Mouse (Mus musculus) limb, embryonic 14.5 days (tissue): ENCODE measurements around the gene Fhod1. TPM values are rescaled to one million over a fixed set of nuclear protein-coding genes. Genes with fewer than 3 reads are reported as not detected.
A peak's percentile ranks its signal among the peaks of the same experiment; 100 is the strongest.
"Not testable (repeated sequence)": the region's sequence is repeated elsewhere in the genome, so short reads cannot be mapped to it uniquely, and the experiment has no call there.

Source experiments
- ATAC-seq: fragments of 200-750 bp; cut with Nextera tagmentation; 2 replicates; pipeline ENCODE4 v1.8.0; 2017; ENCODE audit warnings: low read depth, moderate number of reproducible peaks, moderate TSS enrichment; ENCODE audit not compliant: low FRiP score
- DNase-seq: peaks from one replicate; pipeline ENCODE4 v3.0.0-alpha.2; 2015; ENCODE audit warnings: low spot score
- H3K27ac ChIP-seq: fragments of 300-500 bp; sonication (generic); replicated peaks from 2 replicates; pipeline ENCODE4 v1.5.1; 2014; ENCODE audit warnings: low read depth, mild to moderate bottlenecking, low read length, moderate library complexity, mixed read lengths
- H3K27me3 ChIP-seq: fragments of 300-500 bp; sonication (generic); 2 replicates; pipeline ENCODE4 v1.6.1; 2014; ENCODE audit warnings: low read length, mixed read lengths; ENCODE audit not compliant: control insufficient read depth, insufficient read depth
- H3K36me3 ChIP-seq: fragments of 300-500 bp; sonication (generic); 2 replicates; pipeline ENCODE4 v1.6.1; 2014; ENCODE audit warnings: mild to moderate bottlenecking, low read length, moderate library complexity, mixed read lengths; ENCODE audit not compliant: control insufficient read depth, insufficient read depth
- H3K4me1 ChIP-seq: fragments of 300-500 bp; sonication (generic); 2 replicates; pipeline ENCODE4 v1.6.1; 2014; ENCODE audit warnings: antibody characterized with exemption, low read length, mixed read lengths; ENCODE audit not compliant: control insufficient read depth, insufficient read depth
- H3K4me2 ChIP-seq: fragments of 300-500 bp; sonication (generic); replicated peaks from 2 replicates; pipeline ENCODE4 v1.6.1; 2014; ENCODE audit warnings: low read depth, mild to moderate bottlenecking, low read length, moderate library complexity; ENCODE audit not compliant: severe bottlenecking
- H3K4me3 ChIP-seq: fragments of 300-500 bp; sonication (generic); replicated peaks from 2 replicates; pipeline ENCODE4 v1.5.1; 2014; ENCODE audit warnings: low read length
- H3K9ac ChIP-seq: fragments of 300-500 bp; sonication (generic); 2 replicates; pipeline ENCODE4 v1.6.1; 2014; ENCODE audit warnings: mild to moderate bottlenecking, low read depth, low read length, moderate library complexity; ENCODE audit not compliant: severe bottlenecking
- H3K9me3 ChIP-seq: fragments of 300-500 bp; sonication (generic); 2 replicates; pipeline ENCODE4 v1.6.1; 2016; ENCODE audit warnings: low read length; ENCODE audit not compliant: control insufficient read depth
- POLR2A ChIP-seq: fragments of 200-500 bp; IDR thresholded peaks from 2 replicates; pipeline ENCODE4 v1.8.0; 2012; ENCODE audit warnings: inconsistent platforms, mild to moderate bottlenecking, moderate library complexity, borderline replicate concordance; ENCODE audit not compliant: insufficient read depth, insufficient read length; ENCODE audit errors: extremely low read depth
- WGBS: fragments of 180-500 bp; shearing (Covaris S2); extraction: QIAGEN DNeasy Blood & Tissue Kit; methylation state at CpG from one replicate; pipeline ENCODE4 v1.1.7; 2014; 5-methylcytosine and 5-hydroxymethylcytosine counted together
- polyA plus RNA-seq, 2 experiments: library from polyadenylated mRNA; depleted of rRNA in 1 of 2; stranded (reverse) in 1 of 2; unstranded in 1 of 2; fragments of >200 nt; fragmentation: Nextera tagmentation in 1 of 2; extraction: Ambion mirVana in 1 of 2; gene quantifications; 2 replicates each; pipeline versions ENCODE4 v1.2.1 to v1.2.3; 2012 to 2014

Fhod1 gene
- polyA plus RNA-seq, 2 experiments, result 2.7 to 24.4 TPM

DNA sequence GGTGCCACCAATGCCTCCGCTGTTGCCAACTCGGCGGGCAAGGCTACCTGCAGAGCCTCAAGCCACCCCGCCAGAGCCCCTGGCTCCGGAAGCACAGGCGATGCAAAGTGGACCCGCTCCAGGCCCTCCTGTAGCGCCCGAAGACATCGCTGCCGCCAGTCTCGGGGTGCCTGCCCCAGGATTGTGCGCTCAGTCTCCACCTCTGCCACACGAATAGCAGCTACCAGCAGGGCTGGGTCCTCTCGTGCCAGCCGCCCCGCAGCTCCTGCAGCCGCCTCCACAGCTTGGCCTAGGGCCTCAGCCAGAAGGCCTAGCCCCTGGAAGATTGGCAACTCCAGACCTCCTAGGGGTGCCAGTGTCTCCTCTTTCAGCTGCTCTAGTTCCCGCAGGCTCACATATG lies 54.3 kb downstream of the Fhod1 start:
- Histone ChIP-seq H3K9ac (no peak overlapping the region), H3K4me3 (no peak overlapping the region), H3K27me3 (peaks cover 12% of the 10 kb centered on the region), H3K4me2 (no peak overlapping the region), H3K36me3 (no peaks in the 10 kb centered on the region), H3K9me3 (no peaks in the 10 kb centered on the region), H3K27ac (no peak overlapping the region), H3K4me1 (peaks cover 26% of the 10 kb centered on the region)
- TF ChIP-seq POLR2A, result no peak
- no peak for DNase-seq
- ATAC-seq, result no peak
- 65% methylated on average over 11 of the region's 19 CpGs for WGBS

DNA sequence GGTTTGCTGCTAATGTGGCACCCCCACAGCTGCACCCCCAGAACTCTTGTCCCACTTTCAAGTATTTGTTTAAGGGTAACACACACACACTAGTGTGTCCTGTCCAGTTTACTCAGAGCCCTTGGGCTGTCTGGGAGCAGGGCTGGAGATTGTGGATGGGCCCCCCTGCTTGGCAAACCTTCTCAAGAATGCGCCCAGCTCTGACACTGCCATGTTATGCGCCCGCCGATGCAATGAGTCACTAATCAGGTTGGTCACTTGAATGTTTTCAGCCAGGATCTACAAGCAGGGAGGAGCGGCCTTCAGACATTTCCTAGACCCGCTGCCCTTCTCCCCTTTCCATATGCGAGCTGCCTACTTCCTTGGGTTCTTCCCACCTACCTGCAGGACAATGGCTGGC lies 55.3 kb downstream of the Fhod1 start:
- no peaks in the 10 kb centered on the region for H3K36me3 ChIP-seq
- peaks cover 24% of the 10 kb centered on the region for H3K4me1 ChIP-seq
- H3K27me3 ChIP-seq, result peaks cover 12% of the 10 kb centered on the region
- H3K4me2 ChIP-seq, result no peak overlapping the region
- H3K27ac ChIP-seq, result no peak overlapping the region
- WGBS, result 81% methylated on average over 5 of the region's 7 CpGs
- ATAC-seq (no peak), DNase-seq (no peak)
- no peak overlapping the region for H3K4me3 ChIP-seq
- no peak for TF ChIP-seq POLR2A
- no peaks in the 10 kb centered on the region for H3K9me3 ChIP-seq
- no peak overlapping the region for H3K9ac ChIP-seq

DNA sequence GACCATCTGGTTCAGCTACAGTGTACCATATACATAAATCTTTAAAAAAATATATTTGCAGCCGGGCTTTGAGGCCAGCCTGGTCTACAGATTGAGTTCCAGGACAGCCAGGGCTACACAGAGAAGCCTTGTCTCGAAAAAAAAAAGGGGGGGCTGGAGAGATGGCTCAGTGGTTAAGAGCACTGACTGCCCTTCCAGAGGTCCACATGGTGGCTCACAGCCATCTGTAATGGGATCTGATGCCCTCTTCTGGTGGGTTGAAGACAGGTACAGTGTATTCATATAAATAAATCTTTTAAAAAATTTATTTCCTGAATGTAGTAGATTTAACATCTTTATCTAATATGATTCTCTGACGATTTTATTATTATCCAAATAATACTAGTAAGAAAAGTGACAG lies 56.0 kb downstream of the Fhod1 start:
- ATAC-seq, H3K27ac ChIP-seq, H3K4me3 ChIP-seq, H3K36me3 ChIP-seq, H3K9ac ChIP-seq, H3K4me2 ChIP-seq, H3K9me3 ChIP-seq, DNase-seq: not testable (repeated sequence)
- 61% methylated on average over 3 of the region's 3 CpGs for WGBS
- Histone ChIP-seq H3K4me1 (peaks cover 21% of the 10 kb centered on the region), H3K27me3 (peaks cover 12% of the 10 kb centered on the region)

DNA sequence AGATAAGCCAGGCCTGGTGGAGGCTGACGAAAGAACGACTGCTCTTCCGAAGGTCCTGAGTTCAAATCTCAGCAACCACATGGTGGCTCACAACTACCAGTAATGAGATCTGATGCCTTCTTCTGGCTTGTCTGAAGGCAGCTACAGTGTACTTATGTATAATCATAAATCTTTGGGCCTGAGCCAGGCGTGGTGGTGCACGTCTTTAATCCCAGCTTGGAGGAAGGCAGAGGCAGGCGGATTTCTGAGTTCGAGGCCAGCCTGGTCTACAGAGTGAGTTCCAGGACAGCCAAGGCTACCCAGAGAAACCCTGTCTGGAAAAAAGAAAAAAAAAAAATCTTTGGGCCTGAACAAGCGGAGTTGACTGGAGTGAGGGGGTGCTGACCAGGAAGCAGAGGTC lies 56.4 kb downstream of the Fhod1 start:
- not testable (repeated sequence) for H3K36me3 ChIP-seq, H3K9ac ChIP-seq, H3K9me3 ChIP-seq, H3K4me3 ChIP-seq, H3K27ac ChIP-seq, H3K4me2 ChIP-seq, ATAC-seq, DNase-seq
- 87% methylated on average over 8 of the region's 8 CpGs for WGBS
- peaks cover 12% of the 10 kb centered on the region for H3K27me3 ChIP-seq
- peaks cover 18% of the 10 kb centered on the region for H3K4me1 ChIP-seq

DNA sequence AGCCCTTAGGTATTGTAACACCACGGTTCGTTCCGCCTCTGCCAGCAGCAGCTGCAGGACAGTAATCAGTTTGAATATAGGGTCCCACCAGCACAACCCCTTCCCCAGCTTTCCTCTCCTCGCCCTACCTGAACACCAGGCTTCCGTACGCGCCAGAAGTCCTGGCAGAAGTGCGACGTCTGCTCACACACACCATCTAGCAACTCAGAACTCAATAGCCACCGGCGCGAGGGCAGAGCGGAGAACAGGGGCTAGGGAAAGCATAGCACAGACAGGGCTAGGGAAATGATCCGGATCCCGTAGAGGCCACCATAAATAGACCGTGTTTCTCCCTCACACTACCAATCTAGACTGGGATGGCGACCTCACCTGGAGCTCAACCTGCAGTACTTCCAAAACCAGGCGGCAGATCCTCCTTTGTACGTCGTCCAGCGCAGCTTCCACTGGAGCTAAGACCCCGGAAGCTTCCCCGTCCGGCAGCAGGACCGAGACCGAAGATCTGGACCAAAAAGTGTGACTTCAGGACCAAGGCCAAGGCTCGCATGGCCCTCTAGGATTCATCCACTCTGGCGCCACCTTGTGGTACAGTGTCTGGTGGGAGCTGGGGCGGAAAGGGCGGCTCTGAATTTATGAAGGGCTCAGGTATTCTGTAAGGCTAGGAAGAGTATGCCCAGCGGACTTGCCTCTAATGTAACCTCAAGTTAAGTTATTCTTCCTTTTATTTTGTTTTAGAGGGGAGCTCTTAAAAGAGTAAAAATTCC lies 57.0 kb downstream of the Fhod1 start:
- Histone ChIP-seq H3K4me2 (peak overlapping the region; percentile 62), H3K4me3 (peak overlapping the region; percentile 47; the same call in 1 of the 2 replicates), H3K4me1 (peaks cover 18% of the 10 kb centered on the region), H3K9me3 (no peaks in the 10 kb centered on the region), H3K9ac (no peak overlapping the region), H3K27ac (no peak overlapping the region), H3K36me3 (no peaks in the 10 kb centered on the region), H3K27me3 (peaks cover 12% of the 10 kb centered on the region)
- 6% methylated on average over 31 of the region's 31 CpGs for WGBS
- peak; percentile 92 for DNase-seq
- no peak for TF ChIP-seq POLR2A
- ATAC-seq, result no peak
